Mouse (Mus musculus) CH12F3 (cell line): ENCODE results near the gene Aox2.

Experiments
- in situ Hi-C: fragments of 300-500 bp; cut with MboI; formaldehyde crosslinking; loops from 2 replicates; pipeline ENCODE4 v1.14.3; 2020; ENCODE audit warnings: low sequenced_read_pairs

Aox2 gene

GRCm38 (mm10) chr1:58278026-58278425 lies at the start of gene Aox2:
Aox2 (plus strand) TSS chr1:58278326.
- in situ Hi-C loops, result loop anchor here (25.0 kb wide), 1 partner anchor 866 kb away; the partner anchor contains the start of genes Maip1 and Tyw5

- in situ Hi-C loops, result no loop called here
Measured at GRCm38 (mm10) chr1:58228916-58229315, 49.2 kb upstream of the Aox2 start.

- in situ Hi-C loops, result no loop called here
Measured at GRCm38 (mm10) chr1:58229774-58230173, 48.4 kb upstream of the Aox2 start.

- in situ Hi-C loops, result no loop called here
Measured at GRCm38 (mm10) chr1:58230542-58230941, 47.6 kb upstream of the Aox2 start.

- in situ Hi-C loops, result no loop called here
Measured at GRCm38 (mm10) chr1:58235405-58235804, 42.7 kb upstream of the Aox2 start.

- in situ Hi-C loops, result no loop called here
Measured at GRCm38 (mm10) chr1:58237527-58238299, 40.4 kb upstream of the Aox2 start.

GRCm38 (mm10) chr1:58238440-58238839 lies 39.7 kb upstream of the Aox2 start:
- in situ Hi-C loops, result no loop called here

- in situ Hi-C loops, result no loop called here
Measured at GRCm38 (mm10) chr1:58238961-58239360, 39.2 kb upstream of the Aox2 start.

- in situ Hi-C loops, result no loop called here
Measured at GRCm38 (mm10) chr1:58240347-58240746, 37.8 kb upstream of the Aox2 start.

- in situ Hi-C loops, result no loop called here
Measured at GRCm38 (mm10) chr1:58244487-58244886, 33.6 kb upstream of the Aox2 start.

GRCm38 (mm10) chr1:58248518-58248917 lies 29.6 kb upstream of the Aox2 start:
- in situ Hi-C loops, result no loop called here

- in situ Hi-C loops, result no loop called here
Measured at GRCm38 (mm10) chr1:58253466-58253865, 24.7 kb upstream of the Aox2 start.

- in situ Hi-C loops, result no loop called here
Measured at GRCm38 (mm10) chr1:58257195-58257991, 20.7 kb upstream of the Aox2 start.

- in situ Hi-C loops, result no loop called here
Measured at GRCm38 (mm10) chr1:58260311-58260710, 17.8 kb upstream of the Aox2 start.

GRCm38 (mm10) chr1:58268231-58268630 lies 9.9 kb upstream of the Aox2 start:
- in situ Hi-C loops, result no loop called here

- in situ Hi-C loops, result loop anchor here (5.0 kb wide), 1 partner anchor 114 kb away; no protein-coding TSS in a partner anchor
Measured at GRCm38 (mm10) chr1:58270807-58271569, 7.1 kb upstream of the Aox2 start.

GRCm38 (mm10) chr1:58275879-58276278 lies 2.2 kb upstream of the Aox2 start:
- in situ Hi-C loops, result loop anchor here (25.0 kb wide), 1 partner anchor 864 kb away; the partner anchor contains the start of genes Maip1 and Tyw5

- in situ Hi-C loops, result loop anchor here (25.0 kb wide), 1 partner anchor 866 kb away; the partner anchor contains the start of genes Maip1 and Tyw5
Measured at GRCm38 (mm10) chr1:58278513-58278912, 387 bp downstream of the Aox2 start.

GRCm38 (mm10) chr1:58280381-58280780 lies 2.3 kb downstream of the Aox2 start:
- in situ Hi-C loops, result loop anchor here (25.0 kb wide), 1 partner anchor 868 kb away; the partner anchor contains the start of genes Maip1 and Tyw5

- in situ Hi-C loops, result loop anchor here (25.0 kb wide), 1 partner anchor 869 kb away; the partner anchor contains the start of genes Maip1 and Tyw5
Measured at GRCm38 (mm10) chr1:58280939-58281624, 3.0 kb downstream of the Aox2 start.
